Mouse (Mus musculus) kidney, embryonic 14.5 days (tissue): Measurements from ENCODE around the gene Tctn1. TPM values are rescaled to one million over a fixed set of nuclear protein-coding genes. Genes with fewer than 3 reads are reported as not detected.

Source experiments
- ATAC-seq: fragments of 200-750 bp; cut with Nextera tagmentation; 2 replicates; pipeline ENCODE4 v1.8.0; 2017; ENCODE audit warnings: moderate number of reproducible peaks, mild to moderate bottlenecking, moderate TSS enrichment, moderate library complexity; ENCODE audit not compliant: low FRiP score, low TSS enrichment
- H3K27ac ChIP-seq: fragments of 300-500 bp; sonication (generic); 2 replicates; pipeline ENCODE4 v1.5.1; 2014; ENCODE audit warnings: low read depth, mild to moderate bottlenecking, low read length, moderate library complexity, mixed read lengths
- H3K27me3 ChIP-seq: fragments of 300-500 bp; sonication (generic); 2 replicates; pipeline ENCODE4 v1.6.1; 2014; ENCODE audit warnings: mild to moderate bottlenecking, low read length; ENCODE audit not compliant: control insufficient read depth, insufficient read depth
- H3K36me3 ChIP-seq: fragments of 300-500 bp; sonication (generic); 2 replicates; pipeline ENCODE4 v1.6.1; 2014; ENCODE audit warnings: low read length, mixed read lengths; ENCODE audit not compliant: control insufficient read depth, insufficient read depth
- H3K4me1 ChIP-seq: fragments of 300-500 bp; sonication (generic); 2 replicates; pipeline ENCODE4 v1.6.1; 2014; ENCODE audit warnings: low read length, mixed read lengths; ENCODE audit not compliant: control insufficient read depth, insufficient read depth
- H3K4me2 ChIP-seq: fragments of 300-500 bp; sonication (generic); replicated peaks from 2 replicates; pipeline ENCODE4 v1.6.1; 2014; ENCODE audit warnings: low read depth, mild to moderate bottlenecking, low read length
- H3K4me3 ChIP-seq: fragments of 300-500 bp; sonication (generic); 2 replicates; pipeline ENCODE4 v1.5.1; 2014; ENCODE audit warnings: mild to moderate bottlenecking, low read length
- H3K9ac ChIP-seq: fragments of 300-500 bp; sonication (generic); 2 replicates; pipeline ENCODE4 v1.6.1; 2014; ENCODE audit warnings: low read depth, mild to moderate bottlenecking, low read length, moderate library complexity
- H3K9me3 ChIP-seq: fragments of 300-500 bp; sonication (generic); 2 replicates; pipeline ENCODE4 v1.6.1; 2016; ENCODE audit warnings: low read length; ENCODE audit not compliant: control insufficient read depth
- WGBS: fragments of 180-500 bp; shearing (Covaris S2); extraction: QIAGEN DNeasy Blood & Tissue Kit; methylation state at CpG from one replicate; pipeline ENCODE4 v1.1.7; 2014; 5-methylcytosine and 5-hydroxymethylcytosine counted together
- polyA plus RNA-seq: library from polyadenylated mRNA; unstranded; fragments of >200 nt; fragmentation: Nextera tagmentation; extraction: Ambion mirVana; gene quantifications from 2 replicates; pipeline ENCODE4 v1.2.1, GENCODE M21; 2014

The Tctn1 gene
- polyA plus RNA-seq, 1 experiment from 2014 or later = 9.8 TPM

GRCm38 (mm10) chr5:122243781-122244523 lies 20.3 kb downstream of the Tctn1 start:
- no peaks in the 10 kb centered on the region for H3K27me3 ChIP-seq
- ATAC-seq = no peak
- no peaks in the 10 kb centered on the region for H3K9me3 ChIP-seq
- H3K4me1 ChIP-seq = no peaks in the 10 kb centered on the region
- H3K36me3 ChIP-seq = peaks cover 44% of the 10 kb centered on the region
- WGBS = 82% methylated on average over 17 of the region's 17 CpGs
- no peak overlapping the region for H3K4me2 ChIP-seq
- no peak overlapping the region for H3K9ac ChIP-seq
- no peak overlapping the region for H3K27ac ChIP-seq
- no peak overlapping the region for H3K4me3 ChIP-seq

GRCm38 (mm10) chr5:122242521-122243123 lies 21.6 kb downstream of the Tctn1 start:
- 88% methylated on average over 6 of the region's 6 CpGs for whole genome bisulfite sequencing
- Histone ChIP-seq H3K4me1 (no peaks in the 10 kb centered on the region), H3K4me3 (no peak overlapping the region), H3K9ac (no peak overlapping the region), H3K36me3 (peaks cover 34% of the 10 kb centered on the region), H3K27ac (no peak overlapping the region), H3K9me3 (no peaks in the 10 kb centered on the region), H3K4me2 (no peak overlapping the region), H3K27me3 (no peaks in the 10 kb centered on the region)
- no peak for ATAC-seq

GRCm38 (mm10) chr5:122240989-122241388 lies 23.3 kb downstream of the Tctn1 start:
- Histone ChIP-seq H3K4me1 (no peaks in the 10 kb centered on the region), H3K9me3 (no peaks in the 10 kb centered on the region)
- WGBS = 72% methylated on average over 1 of the region's 1 CpGs

GRCm38 (mm10) chr5:122240521-122240920 lies 23.7 kb downstream of the Tctn1 start:
- no peak overlapping the region for H3K4me3 ChIP-seq
- H3K9me3 ChIP-seq = no peaks in the 10 kb centered on the region
- no peak overlapping the region for H3K9ac ChIP-seq
- no peak overlapping the region for H3K27ac ChIP-seq
- no peaks in the 10 kb centered on the region for H3K4me1 ChIP-seq
- H3K27me3 ChIP-seq = no peaks in the 10 kb centered on the region
- peaks cover 30% of the 10 kb centered on the region for H3K36me3 ChIP-seq
- WGBS = 95% methylated on average over 11 of the region's 11 CpGs
- no peak overlapping the region for H3K4me2 ChIP-seq
- no peak for ATAC-seq

More at GRCm38 (mm10) chr5:122240989-122241388, 23.3 kb downstream of the Tctn1 start:
- Histone ChIP-seq H3K9ac (no peak overlapping the region), H3K4me3 (no peak overlapping the region), H3K27me3 (no peaks in the 10 kb centered on the region), H3K27ac (no peak overlapping the region), H3K4me2 (no peak overlapping the region), H3K36me3 (peaks cover 30% of the 10 kb centered on the region)
- ATAC-seq = no peak

GRCm38 (mm10) chr5:122239618-122240017 lies 24.6 kb downstream of the Tctn1 start:
- Histone ChIP-seq H3K27me3 (no peaks in the 10 kb centered on the region), H3K4me1 (no peaks in the 10 kb centered on the region), H3K9me3 (no peaks in the 10 kb centered on the region), H3K36me3 (peaks cover 30% of the 10 kb centered on the region), H3K27ac (no peak overlapping the region), H3K9ac (no peak overlapping the region), H3K4me3 (no peak overlapping the region), H3K4me2 (no peak overlapping the region)
- 87% methylated on average over 7 of the region's 7 CpGs for WGBS
- ATAC-seq = no peak

GRCm38 (mm10) chr5:122237200-122237599 lies 27.1 kb downstream of the Tctn1 start:
- H3K4me2 ChIP-seq = no peak overlapping the region
- no peaks in the 10 kb centered on the region for H3K9me3 ChIP-seq
- no peak for ATAC-seq
- H3K9ac ChIP-seq = no peak overlapping the region
- no peaks in the 10 kb centered on the region for H3K27me3 ChIP-seq
- 68% methylated on average over 5 of the region's 5 CpGs for whole genome bisulfite sequencing
- no peaks in the 10 kb centered on the region for H3K4me1 ChIP-seq
- H3K27ac ChIP-seq = no peak overlapping the region
- peaks cover 28% of the 10 kb centered on the region for H3K36me3 ChIP-seq
- no peak overlapping the region for H3K4me3 ChIP-seq

- Histone ChIP-seq H3K4me2 (no peak overlapping the region), H3K36me3 (peaks cover 9% of the 10 kb centered on the region), H3K4me3 (no peak overlapping the region), H3K27ac (no peak overlapping the region), H3K9me3 (no peaks in the 10 kb centered on the region), H3K4me1 (no peaks in the 10 kb centered on the region), H3K27me3 (no peaks in the 10 kb centered on the region), H3K9ac (no peak overlapping the region)
- no peak for ATAC-seq
- WGBS = 60% methylated on average over 9 of the region's 9 CpGs
Observed at GRCm38 (mm10) chr5:122235196-122235836, 28.9 kb downstream of the Tctn1 start.

GRCm38 (mm10) chr5:122234319-122235195 lies 29.7 kb downstream of the Tctn1 start:
- Histone ChIP-seq H3K4me2 (no peak overlapping the region), H3K4me1 (no peaks in the 10 kb centered on the region), H3K9me3 (no peaks in the 10 kb centered on the region), H3K4me3 (no peak overlapping the region), H3K9ac (no peak overlapping the region), H3K27me3 (no peaks in the 10 kb centered on the region), H3K27ac (no peak overlapping the region), H3K36me3 (peaks cover 2% of the 10 kb centered on the region)
- WGBS = 86% methylated on average over 9 of the region's 9 CpGs
- ATAC-seq = no peak
